Mouse (Mus musculus) megakaryocyte progenitor cell, adult 5-6 weeks (primary cell): Measurements from ENCODE around the gene Rnase4. TPM values are rescaled to one million over a fixed set of nuclear protein-coding genes. Genes with fewer than 3 reads are reported as not detected.

ENCODE experiments used
- ATAC-seq: replicated peaks from 2 replicates; pipeline ENCODE4 v1.8.0; 2016; ENCODE audit warnings: mild to moderate bottlenecking, moderate TSS enrichment, inconsistent platforms; ENCODE audit not compliant: poor library complexity
- total RNA-seq, 2 experiments: library from RNA; stranded (forward) in 1 of 2; stranded (reverse) in 1 of 2; fragments of 157-497, 149-512 nt in 1 of 2; fragments of 200-1000 nt in 1 of 2; gene quantifications; 2 replicates each; pipeline versions ENCODE4 v1.2.3 to v1.2.4; 2015 to 2017

Gene Rnase4
- total RNA-seq (2015), result 4.8 and 7.1 TPM in 2 replicates
- total RNA-seq (2017), result 1.7 and 2.4 TPM in 2 replicates

- ATAC-seq, result peak; percentile 15
These were observed at the start of gene Rnase4, which contains the start of gene Ang for GRCm38 (mm10) chr14:51090921-51091900. Gene Rnase4 (plus strand): TSS chr14:51091077. Gene Ang (plus strand): TSS chr14:51091150.

- 0 out of 2 replicates have a peak, but pooled peaks have one; percentile 29 for ATAC-seq
These were observed 49.1 kb upstream of the Rnase4 start, which contains the start of gene Rnase9 for GRCm38 (mm10) chr14:51041769-51042168. Gene Rnase9 (minus strand): TSS chr14:51041869.

- peak; percentile 80 for ATAC-seq
These were observed 43.0 kb upstream of the Rnase4 start for GRCm38 (mm10) chr14:51047846-51048245.

- no peak for ATAC-seq
These were observed 40.8 kb upstream of the Rnase4 start, which contains the start of gene Rnase11 for GRCm38 (mm10) chr14:51050063-51050462. Gene Rnase11 (minus strand): TSS chr14:51050163.

GRCm38 (mm10) chr14:51051941-51052340 lies 38.9 kb upstream of the Rnase4 start:
- ATAC-seq, result no peak

- no peak for ATAC-seq
These were observed 37.7 kb upstream of the Rnase4 start for GRCm38 (mm10) chr14:51053176-51053575.

GRCm38 (mm10) chr14:51054243-51055237 lies 36.3 kb upstream of the Rnase4 start:
- ATAC-seq, result peak; percentile 38

GRCm38 (mm10) chr14:51057401-51057831 lies 33.5 kb upstream of the Rnase4 start, which contains the start of gene Rnase12:
Gene Rnase12 (minus strand): TSS chr14:51057661.
- peak; percentile 66 for ATAC-seq

- ATAC-seq, result no peak
These were observed 30.1 kb upstream of the Rnase4 start for GRCm38 (mm10) chr14:51060761-51061160.

GRCm38 (mm10) chr14:51068956-51069355 lies 21.9 kb upstream of the Rnase4 start:
- ATAC-seq, result no peak

GRCm38 (mm10) chr14:51069617-51070016 lies 21.3 kb upstream of the Rnase4 start:
- ATAC-seq, result peak; percentile 56

- no peak for ATAC-seq
These were observed 16.5 kb upstream of the Rnase4 start, which contains the start of gene Olfr750 for GRCm38 (mm10) chr14:51074335-51074734. Gene Olfr750 (minus strand): TSS chr14:51074435.

GRCm38 (mm10) chr14:51079180-51079579 lies 11.7 kb upstream of the Rnase4 start:
- ATAC-seq, result no peak

- ATAC-seq, result no peak
These were observed 9.8 kb upstream of the Rnase4 start for GRCm38 (mm10) chr14:51081035-51081434.

GRCm38 (mm10) chr14:51082599-51083581 lies 8.0 kb upstream of the Rnase4 start:
- peak; percentile 55 for ATAC-seq

- no peak; the same call in 1 of the 2 replicates for ATAC-seq
These were observed 7.1 kb upstream of the Rnase4 start for GRCm38 (mm10) chr14:51083805-51084204.

GRCm38 (mm10) chr14:51085086-51085485 lies 5.8 kb upstream of the Rnase4 start:
- ATAC-seq, result no peak

- ATAC-seq, result no peak
These were observed 5.0 kb upstream of the Rnase4 start for GRCm38 (mm10) chr14:51085911-51086310.

- ATAC-seq, result no peak
These were observed 3.1 kb upstream of the Rnase4 start for GRCm38 (mm10) chr14:51087762-51088161.
